Mouse (Mus musculus): ENCODE measurements around the gene Plekhg5. TPM values are rescaled to one million over a fixed set of nuclear protein-coding genes. Genes with fewer than 3 reads are reported as not detected.
A peak's percentile ranks its signal among the peaks of the same experiment; 100 is the strongest.

Plekhg5 gene
- polyA plus RNA-seq, 1 experiment from 2014 or later, result 20.9 TPM

- 2% methylated on average over 31 of the region's 31 CpGs for WGBS
- H3K27me3 ChIP-seq, result peaks cover 93% of the 10 kb centered on the region
- H3K4me3 ChIP-seq (replicated peaks), result peak overlapping the region; percentile 33
- 0 out of 2 replicates have a peak overlapping the region, but pooled peaks have one; percentile 31 for H3K9ac ChIP-seq
- no peak for ATAC-seq (replicated peaks; ENCODE audit: low FRiP score)
- no peaks in the 10 kb centered on the region for H3K36me3 ChIP-seq
- peaks cover 61% of the 10 kb centered on the region for H3K4me1 ChIP-seq
- H3K4me2 ChIP-seq, result peak overlapping the region; percentile 58
- no peaks in the 10 kb centered on the region for H3K9me3 ChIP-seq (replicated peaks)
- peak overlapping the region; percentile 69 for H3K27ac ChIP-seq
Observed at GRCm38 (mm10) chr4:152120311-152121182, 48.2 kb downstream of the Plekhg5 start.

GRCm38 (mm10) chr4:152121183-152121505, 48.8 kb downstream of the Plekhg5 start:
- peak overlapping the region; percentile 33 for H3K4me3 ChIP-seq (replicated peaks)
- no peaks in the 10 kb centered on the region for H3K9me3 ChIP-seq (replicated peaks)
- WGBS, result 2% methylated on average over 12 of the region's 12 CpGs
- H3K9ac ChIP-seq, result no peak overlapping the region
- H3K27ac ChIP-seq, result no peak overlapping the region
- no peaks in the 10 kb centered on the region for H3K36me3 ChIP-seq
- peaks cover 61% of the 10 kb centered on the region for H3K4me1 ChIP-seq
- H3K4me2 ChIP-seq, result peak overlapping the region; percentile 58
- ATAC-seq (replicated peaks; ENCODE audit: low FRiP score), result no peak
- H3K27me3 ChIP-seq, result peaks cover 97% of the 10 kb centered on the region

GRCm38 (mm10) chr4:152124361-152124961, 52.2 kb downstream of the Plekhg5 start:
- Histone ChIP-seq H3K9ac (no peak overlapping the region), H3K9me3 (replicated peaks) (no peaks in the 10 kb centered on the region), H3K36me3 (peaks cover 3% of the 10 kb centered on the region; the same call in 1 of the 2 replicates), H3K27ac (no peak overlapping the region), H3K4me1 (peaks cover 71% of the 10 kb centered on the region), H3K27me3 (peaks cover 99% of the 10 kb centered on the region), H3K4me3 (replicated peaks) (no peak overlapping the region), H3K4me2 (peak overlapping the region; percentile 53; the same call in 1 of the 2 replicates)
- 40% methylated on average over 13 of the region's 13 CpGs for WGBS
- no peak for ATAC-seq (replicated peaks; ENCODE audit: low FRiP score)

GRCm38 (mm10) chr4:152125161-152126025, 53.1 kb downstream of the Plekhg5 start:
- Histone ChIP-seq H3K4me2 (peak overlapping the region; percentile 53), H3K4me3 (replicated peaks) (peak overlapping the region; percentile 29), H3K9ac (peak overlapping the region; percentile 27; the same call in 1 of the 2 replicates), H3K36me3 (peaks cover 3% of the 10 kb centered on the region; the same call in 1 of the 2 replicates), H3K4me1 (peaks cover 71% of the 10 kb centered on the region), H3K27me3 (peaks cover 99% of the 10 kb centered on the region), H3K9me3 (replicated peaks) (no peaks in the 10 kb centered on the region), H3K27ac (no peak overlapping the region)
- no peak for ATAC-seq (replicated peaks; ENCODE audit: low FRiP score)
- 15% methylated on average over 56 of the region's 56 CpGs for WGBS

GRCm38 (mm10) chr4:152126026-152126920, 54.0 kb downstream of the Plekhg5 start:
- Histone ChIP-seq H3K9me3 (replicated peaks) (no peaks in the 10 kb centered on the region), H3K4me1 (peaks cover 71% of the 10 kb centered on the region), H3K9ac (peak overlapping the region; percentile 27; the same call in 1 of the 2 replicates), H3K36me3 (peaks cover 3% of the 10 kb centered on the region; the same call in 1 of the 2 replicates), H3K4me3 (replicated peaks) (peak overlapping the region; percentile 29), H3K4me2 (peak overlapping the region; percentile 53), H3K27me3 (peaks cover 99% of the 10 kb centered on the region), H3K27ac (peak overlapping the region; percentile 15; the same call in 1 of the 2 replicates)
- 8% methylated on average over 65 of the region's 65 CpGs for WGBS
- no peak for ATAC-seq (replicated peaks; ENCODE audit: low FRiP score)

GRCm38 (mm10) chr4:152127884-152128283, 55.6 kb downstream of the Plekhg5 start:
- no peak overlapping the region for H3K9ac ChIP-seq
- no peaks in the 10 kb centered on the region for H3K9me3 ChIP-seq (replicated peaks)
- H3K27ac ChIP-seq, result no peak overlapping the region
- WGBS, result 79% methylated on average over 11 of the region's 11 CpGs
- H3K36me3 ChIP-seq, result peaks cover 3% of the 10 kb centered on the region; the same call in 1 of the 2 replicates
- H3K4me3 ChIP-seq (replicated peaks), result no peak overlapping the region
- H3K27me3 ChIP-seq, result peaks cover 100% of the 10 kb centered on the region
- peaks cover 85% of the 10 kb centered on the region for H3K4me1 ChIP-seq
- H3K4me2 ChIP-seq, result no peak overlapping the region
- no peak for ATAC-seq (replicated peaks; ENCODE audit: low FRiP score)

GRCm38 (mm10) chr4:152128784-152129183, 56.5 kb downstream of the Plekhg5 start:
- Histone ChIP-seq H3K4me3 (replicated peaks) (peak overlapping the region; percentile 50), H3K27me3 (peaks cover 100% of the 10 kb centered on the region), H3K36me3 (peaks cover 3% of the 10 kb centered on the region; the same call in 1 of the 2 replicates), H3K4me2 (peak overlapping the region; percentile 87), H3K4me1 (peaks cover 84% of the 10 kb centered on the region), H3K27ac (0 out of 2 replicates have a peak overlapping the region, but pooled peaks have one; percentile 95), H3K9ac (no peak overlapping the region), H3K9me3 (replicated peaks) (no peaks in the 10 kb centered on the region)
- WGBS, result 57% methylated on average over 5 of the region's 5 CpGs
- no peak for ATAC-seq (replicated peaks; ENCODE audit: low FRiP score)

- Histone ChIP-seq H3K4me1 (peaks cover 85% of the 10 kb centered on the region), H3K9ac (no peak overlapping the region), H3K4me2 (peak overlapping the region; percentile 87), H3K9me3 (replicated peaks) (no peaks in the 10 kb centered on the region), H3K4me3 (replicated peaks) (peak overlapping the region; percentile 50), H3K27me3 (peaks cover 100% of the 10 kb centered on the region), H3K36me3 (peaks cover 3% of the 10 kb centered on the region; the same call in 1 of the 2 replicates), H3K27ac (peak overlapping the region; percentile 95; the same call in 1 of the 2 replicates)
- WGBS, result 28% methylated on average over 13 of the region's 13 CpGs
- ATAC-seq (replicated peaks; ENCODE audit: low FRiP score), result no peak
Observed at GRCm38 (mm10) chr4:152129395-152129930, 57.2 kb downstream of the Plekhg5 start.

GRCm38 (mm10) chr4:152130771-152131653, 58.7 kb downstream of the Plekhg5 start:
- peaks cover 86% of the 10 kb centered on the region for H3K27me3 ChIP-seq
- H3K27ac ChIP-seq, result peak overlapping the region; percentile 95
- peaks cover 74% of the 10 kb centered on the region for H3K4me1 ChIP-seq
- H3K4me3 ChIP-seq (replicated peaks), result peak overlapping the region; percentile 50
- peak overlapping the region; percentile 41 for H3K9ac ChIP-seq
- peak overlapping the region; percentile 87 for H3K4me2 ChIP-seq
- H3K9me3 ChIP-seq (replicated peaks), result no peaks in the 10 kb centered on the region
- peak; percentile 74 for ATAC-seq (replicated peaks; ENCODE audit: low FRiP score)
- under 1% methylated on average over 82 of the region's 85 CpGs for WGBS
- peaks cover 3% of the 10 kb centered on the region; the same call in 1 of the 2 replicates for H3K36me3 ChIP-seq
